Mouse (Mus musculus) gonadal fat pad, adult 2 months (tissue): ENCODE results near the gene Napsa. TPM values are rescaled to one million over a fixed set of nuclear protein-coding genes. Genes with fewer than 3 reads are reported as not detected.

Experiments
- DNase-seq: peaks from one replicate; pipeline ENCODE4 v3.0.0-alpha.2; 2012; ENCODE audit warnings: low read depth
- polyA plus RNA-seq: library from polyadenylated mRNA; depleted of rRNA; stranded (reverse); fragments of >200 nt; gene quantifications from 2 replicates; pipeline ENCODE4 v1.2.3, GENCODE M21; 2012

Napsa gene
- polyA plus RNA-seq, 1 experiment: 30.6 TPM

DNA sequence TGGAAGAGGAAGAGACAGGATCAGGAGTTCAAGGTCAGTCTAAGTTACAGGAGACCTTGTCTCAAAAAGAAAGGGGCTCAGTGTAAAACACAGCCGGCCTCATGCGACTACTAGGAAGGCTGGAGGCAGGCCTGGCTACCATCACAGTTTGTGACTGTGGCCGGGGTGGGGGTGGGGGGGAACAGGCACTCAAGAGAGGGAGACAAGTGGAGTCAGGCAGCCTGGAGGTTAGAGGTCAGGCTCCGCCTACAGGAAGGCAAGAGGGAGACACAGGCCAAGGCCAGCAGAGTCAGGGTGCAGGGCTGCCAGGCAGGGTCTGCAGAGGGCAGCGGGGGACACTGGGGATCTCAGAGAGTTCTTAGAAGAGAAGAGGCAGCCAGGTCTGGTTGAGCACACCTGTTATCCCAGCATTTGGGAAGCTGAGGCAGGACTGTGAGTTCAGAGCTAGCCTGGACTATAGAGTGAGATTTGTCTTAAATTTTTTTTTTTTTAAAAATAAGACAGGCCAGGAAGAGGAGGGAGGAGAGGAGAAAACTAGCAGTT, 24.9 kb downstream of the Napsa start:
- DNase-seq: no peak

- DNase-seq: no peak
Measured at GRCm38 (mm10) chr7:44597666-44598065, 25.5 kb downstream of the Napsa start.

DNA sequence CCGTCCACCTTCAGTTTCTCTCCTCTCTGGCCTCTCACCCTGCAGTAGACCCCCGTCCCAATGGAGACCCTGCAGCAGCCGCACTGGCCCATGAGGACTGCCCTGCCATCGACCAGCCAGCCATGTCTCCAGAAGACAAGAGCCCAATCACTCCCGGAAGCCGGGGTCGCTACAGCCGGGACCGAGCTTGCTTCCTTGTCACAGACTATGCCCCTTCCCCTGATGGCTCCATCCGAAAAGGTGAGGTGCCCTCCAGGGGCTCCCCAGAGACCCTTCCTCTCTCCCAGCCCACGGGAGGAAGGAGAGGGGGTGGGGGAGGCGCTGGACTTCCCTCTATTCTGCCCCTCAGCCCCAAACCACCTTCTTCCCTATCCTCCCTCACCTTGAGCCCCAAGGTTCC, 26.2 kb downstream of the Napsa start:
- no peak for DNase-seq

- DNase-seq: no peak
Measured at GRCm38 (mm10) chr7:44600691-44601262, 28.6 kb downstream of the Napsa start.

DNA sequence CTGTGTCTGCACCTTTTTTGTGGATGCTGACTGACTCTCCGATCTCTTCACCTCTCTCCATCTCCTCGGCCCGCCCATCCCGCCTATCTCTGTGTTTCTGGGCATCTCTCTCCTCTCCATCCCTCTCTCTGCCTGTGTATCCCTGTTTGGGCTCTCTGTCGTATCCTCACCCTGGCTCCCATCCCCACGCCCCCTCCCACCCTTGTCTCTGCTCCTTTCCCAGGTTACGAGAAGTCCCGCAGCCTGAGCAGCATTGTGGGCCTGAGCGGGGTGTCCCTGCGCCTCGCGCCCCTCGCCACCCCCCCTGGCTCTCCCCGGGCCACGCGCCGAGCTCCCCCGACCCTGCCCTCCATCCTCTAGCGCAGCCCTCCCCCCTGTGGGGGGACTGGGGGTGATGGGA, 29.5 kb downstream of the Napsa start:
- DNase-seq: no peak

DNA sequence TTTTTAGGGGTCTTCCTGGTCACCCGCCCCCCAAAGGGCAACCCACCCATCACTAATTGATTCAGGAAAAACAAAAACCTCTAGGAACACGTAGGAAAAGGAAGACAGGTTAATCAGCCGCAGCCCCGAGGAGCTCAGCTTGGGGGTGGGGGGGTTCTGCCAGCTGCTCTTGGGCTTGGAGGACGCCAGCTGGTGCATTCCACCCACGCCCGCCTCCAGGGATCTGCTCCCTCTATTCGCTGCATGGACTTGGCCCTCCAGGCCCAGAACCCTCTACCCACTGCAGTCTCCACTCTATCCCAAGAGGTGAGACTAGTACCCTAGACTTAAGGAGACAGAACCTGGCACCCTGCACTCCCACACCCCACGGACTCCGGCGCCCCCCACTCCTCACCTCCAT, 30.3 kb downstream of the Napsa start:
- no peak for DNase-seq

DNA sequence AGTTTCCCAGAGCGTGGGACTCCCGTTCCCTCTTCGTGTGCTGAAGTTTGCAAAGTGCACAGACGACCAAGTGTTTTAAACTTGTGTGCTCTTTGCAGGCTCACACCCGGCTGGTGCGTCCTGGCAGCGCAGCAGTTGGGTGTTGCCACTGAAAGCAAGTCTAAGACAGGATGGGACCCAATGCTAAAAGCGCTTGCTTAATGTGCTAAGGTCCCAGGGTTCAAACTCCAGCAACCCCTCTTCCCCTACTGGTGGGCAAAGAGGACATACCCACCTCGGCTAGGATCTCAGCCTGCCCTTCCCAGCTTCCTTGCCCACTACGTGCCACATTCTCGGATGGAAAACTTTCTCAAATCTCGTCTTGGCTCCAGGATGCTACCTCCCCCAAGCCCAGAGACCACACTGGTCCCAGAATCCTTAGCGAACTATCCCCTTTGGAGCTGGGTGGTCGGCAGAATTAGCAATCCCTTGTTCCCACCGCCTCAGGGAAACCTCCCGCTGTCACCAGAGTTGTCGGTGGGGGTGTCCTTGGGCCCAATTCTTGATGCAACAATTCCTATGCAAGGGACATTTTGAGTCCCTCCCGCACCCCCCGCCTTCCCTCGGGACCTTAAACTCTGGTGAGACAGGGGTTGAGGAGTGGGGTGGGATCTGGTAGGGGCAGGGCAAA, 31.1 kb downstream of the Napsa start:
- no peak for DNase-seq

DNA sequence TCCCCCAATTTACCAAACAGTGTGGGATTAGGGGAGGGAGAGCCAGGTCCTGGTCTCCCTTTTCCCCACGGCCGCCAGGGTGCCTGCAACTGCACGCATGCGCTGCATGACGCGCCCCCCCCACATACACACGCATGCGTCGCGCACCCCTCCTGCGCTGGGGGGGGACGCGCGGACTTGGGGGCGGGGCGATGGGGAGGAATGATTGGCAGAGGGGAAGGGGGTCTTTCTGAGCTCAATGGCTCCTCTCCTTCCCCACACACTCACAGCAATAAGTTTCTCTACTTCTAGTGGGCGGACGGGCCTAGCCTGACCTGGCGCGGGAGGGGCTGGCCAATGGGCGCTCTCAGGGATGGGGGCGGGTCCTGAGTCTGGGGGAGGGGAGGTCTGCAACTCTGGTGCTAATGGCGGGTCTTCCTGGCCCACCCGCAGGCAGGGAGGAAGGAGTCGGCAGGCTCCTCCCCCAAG, 32.0 kb downstream of the Napsa start:
- no peak for DNase-seq

GRCm38 (mm10) chr7:44604619-44605018, 32.4 kb downstream of the Napsa start:
- DNase-seq: no peak

DNA sequence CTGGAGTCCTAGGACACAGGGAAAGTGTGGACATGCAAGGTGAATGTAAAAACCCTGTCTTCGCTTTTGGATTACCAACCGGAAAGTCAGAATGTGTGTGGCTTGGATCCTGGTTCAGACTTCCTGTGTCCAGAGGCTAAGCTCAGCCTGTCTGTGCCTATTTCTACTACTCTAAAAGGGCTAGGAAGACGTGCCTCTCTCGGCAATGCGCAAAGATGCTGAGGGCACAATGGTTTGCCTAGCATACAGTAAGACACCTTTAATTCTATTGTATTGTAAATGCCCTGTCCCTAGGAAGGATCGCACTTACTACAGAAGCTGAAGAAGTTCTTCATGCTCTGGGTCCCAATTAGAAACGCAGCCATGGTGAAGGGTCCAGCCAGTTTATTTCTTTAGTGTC, 33.3 kb downstream of the Napsa start:
- DNase-seq: no peak

GRCm38 (mm10) chr7:44606171-44606901, 34.2 kb downstream of the Napsa start:
- no peak for DNase-seq

GRCm38 (mm10) chr7:44612192-44612591, 40.0 kb downstream of the Napsa start:
- DNase-seq: no peak

DNA sequence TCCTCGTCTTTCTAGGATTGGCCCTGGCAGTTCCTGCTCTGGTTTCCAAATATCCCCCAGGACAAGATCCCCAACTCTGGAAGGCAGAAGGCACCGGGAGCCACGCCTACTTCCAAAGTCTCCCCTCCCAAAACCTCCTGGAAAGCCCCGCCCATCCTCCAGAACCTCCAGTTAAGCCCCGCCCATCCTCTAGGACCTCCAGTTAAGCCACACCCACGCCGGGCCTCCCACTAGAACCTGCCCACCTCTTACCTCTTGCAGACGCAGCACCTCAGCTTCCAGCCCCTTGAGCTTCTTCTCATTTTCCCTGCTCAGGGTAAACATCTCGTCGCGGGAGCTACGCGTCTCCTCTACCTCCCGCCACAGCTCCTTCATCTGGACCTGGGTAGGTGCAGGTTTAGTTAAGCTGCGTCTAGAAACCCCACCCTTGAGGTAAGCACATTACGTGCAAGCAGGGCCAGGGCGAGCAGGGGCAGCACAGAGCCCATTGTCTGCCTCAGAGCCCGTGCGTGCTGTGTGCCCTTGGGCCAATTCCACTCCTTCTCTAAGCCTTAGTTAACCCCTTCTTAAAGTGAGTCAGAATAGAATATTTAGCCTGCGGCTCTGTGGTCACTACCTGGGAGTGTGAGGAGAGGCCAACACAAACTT, 42.0 kb downstream of the Napsa start:
- DNase-seq: no peak

DNA sequence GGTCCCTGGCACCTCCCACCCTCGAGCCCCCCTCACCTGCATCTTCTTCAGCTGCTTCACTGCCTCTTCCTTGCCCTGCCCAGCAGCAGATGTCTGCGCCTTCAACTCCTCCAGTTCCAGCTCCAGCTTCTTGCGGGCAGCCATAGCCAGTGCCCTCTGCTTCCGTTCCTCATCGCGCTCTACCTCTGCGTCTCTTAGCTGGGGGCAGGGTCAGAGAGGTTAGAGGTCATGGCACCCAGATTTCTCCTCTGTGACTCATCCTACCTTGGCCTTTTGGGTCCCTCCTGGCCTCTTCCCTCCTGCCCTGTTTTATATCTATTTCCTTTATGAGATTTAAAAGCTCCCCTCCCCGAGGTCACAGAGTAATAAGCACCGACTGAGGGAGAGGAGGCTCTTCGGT, 43.1 kb downstream of the Napsa start:
- DNase-seq: no peak

DNA sequence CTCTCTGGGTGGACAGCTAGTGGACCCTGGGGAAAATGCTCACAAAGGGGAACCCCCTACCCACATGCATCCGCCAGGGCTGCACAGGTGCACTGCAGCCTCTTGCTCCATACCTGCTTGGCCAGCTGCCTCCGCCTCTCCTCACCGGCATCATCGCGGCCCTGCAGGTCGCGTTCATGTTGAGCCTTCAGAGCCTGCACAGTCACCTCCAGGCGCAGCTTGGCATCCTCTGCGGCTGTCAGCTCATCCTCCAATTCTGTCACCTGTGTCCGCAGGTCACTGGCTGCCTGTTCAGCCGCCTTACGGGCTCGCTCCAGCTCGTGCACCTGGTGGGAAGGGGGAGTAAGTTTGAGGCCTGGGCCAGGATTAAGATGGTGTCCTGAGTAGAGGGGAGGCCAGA, 43.8 kb downstream of the Napsa start:
- DNase-seq: no peak

- DNase-seq: no peak
Measured at GRCm38 (mm10) chr7:44617059-44617458, 44.9 kb downstream of the Napsa start.

- DNase-seq: no peak
Measured at GRCm38 (mm10) chr7:44623714-44624542, 51.7 kb downstream of the Napsa start.

- DNase-seq: no peak
Measured at GRCm38 (mm10) chr7:44624543-44624826, 52.3 kb downstream of the Napsa start.

- DNase-seq: no peak
Measured at GRCm38 (mm10) chr7:44624828-44625227, 52.6 kb downstream of the Napsa start.

DNA sequence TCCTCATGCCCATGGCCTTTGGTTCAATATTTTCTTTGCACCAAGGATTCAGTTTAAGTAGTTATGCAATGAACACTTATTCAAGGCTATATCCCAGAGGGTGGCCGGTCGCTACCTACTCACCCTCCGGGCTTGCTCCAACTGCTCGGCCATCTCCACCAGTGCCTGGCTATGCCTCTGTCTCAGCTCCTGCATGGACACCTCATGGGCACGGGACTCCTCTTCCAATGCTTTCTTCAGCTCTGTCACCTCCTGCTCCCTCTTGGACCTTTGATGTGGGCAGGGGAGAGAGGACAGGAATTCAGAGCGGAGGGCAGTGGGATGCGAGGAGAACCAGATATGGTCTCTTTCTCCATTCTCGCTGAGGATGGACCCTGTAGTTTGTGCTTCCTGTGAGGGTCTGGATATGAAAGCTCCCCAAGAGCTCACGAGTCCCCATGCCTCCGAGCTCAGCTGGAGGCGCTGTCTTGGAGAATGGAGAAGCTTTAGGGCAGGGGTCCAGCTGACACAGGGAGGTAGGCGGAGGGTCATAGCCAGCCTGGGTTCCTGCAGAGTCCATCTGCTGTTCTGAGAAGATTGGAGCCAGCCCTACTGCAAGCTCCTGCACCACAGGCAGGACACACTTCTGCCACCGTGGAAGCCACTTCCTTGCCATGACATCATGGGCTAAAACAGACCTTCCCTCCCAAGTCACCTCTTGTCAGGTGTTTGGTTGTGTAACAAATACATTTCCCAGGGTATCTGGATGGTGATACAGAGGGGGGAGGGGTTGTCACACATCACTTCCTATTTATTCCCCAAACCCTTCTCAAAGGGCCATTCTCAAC, 53.3 kb downstream of the Napsa start:
- DNase-seq: no peak

- no peak for DNase-seq
Measured at GRCm38 (mm10) chr7:44626068-44626385, 53.8 kb downstream of the Napsa start.
